Mouse (Mus musculus) kidney, postnatal 0 days (tissue): ENCODE results near the gene Ccdc34. TPM values are rescaled to one million over a fixed set of nuclear protein-coding genes. Genes with fewer than 3 reads are reported as not detected.

Experiments
- ATAC-seq: fragments of 200-750 bp; cut with Nextera tagmentation; replicated peaks from 2 replicates; pipeline ENCODE4 v1.8.0; 2017; ENCODE audit warnings: low read depth, moderate number of reproducible peaks, moderate TSS enrichment, moderate library complexity; ENCODE audit not compliant: low FRiP score
- DNase-seq: peaks from one replicate; pipeline ENCODE4 v3.0.0-alpha.2; 2016; ENCODE audit warnings: low spot score
- H3K27ac ChIP-seq: fragments of 300-500 bp; sonication (generic); 2 replicates; pipeline ENCODE4 v1.5.1; 2014; ENCODE audit warnings: mild to moderate bottlenecking
- H3K27me3 ChIP-seq: fragments of 300-500 bp; sonication (generic); 2 replicates; pipeline ENCODE4 v1.6.1; 2014; ENCODE audit warnings: low read length, mixed read lengths; ENCODE audit not compliant: insufficient read depth
- H3K36me3 ChIP-seq: fragments of 300-500 bp; sonication (generic); 2 replicates; pipeline ENCODE4 v1.6.1; 2014; ENCODE audit warnings: low read length, mixed read lengths; ENCODE audit not compliant: insufficient read depth
- H3K4me1 ChIP-seq: fragments of 300-500 bp; sonication (generic); replicated peaks from 2 replicates; pipeline ENCODE4 v1.6.1; 2014; ENCODE audit warnings: antibody characterized with exemption, low read length, mixed read lengths; ENCODE audit not compliant: insufficient read depth
- H3K4me2 ChIP-seq: fragments of 300-500 bp; sonication (generic); 2 replicates; pipeline ENCODE4 v1.6.1; 2014; ENCODE audit warnings: mild to moderate bottlenecking, low read length, moderate library complexity, mixed read lengths
- H3K4me3 ChIP-seq: fragments of 300-500 bp; sonication (generic); replicated peaks from 2 replicates; pipeline ENCODE4 v1.5.1; 2014; ENCODE audit warnings: low read depth, low read length
- H3K9ac ChIP-seq: fragments of 300-500 bp; sonication (generic); 2 replicates; pipeline ENCODE4 v1.6.1; 2014; ENCODE audit warnings: low read depth, low read length
- H3K9me3 ChIP-seq: fragments of 300-500 bp; sonication (generic); replicated peaks from 2 replicates; pipeline ENCODE4 v1.6.1; 2016; ENCODE audit warnings: low read length, inconsistent platforms, mixed read lengths
- CTCF ChIP-seq: IDR thresholded peaks from 2 replicates; pipeline ENCODE4 v1.5.1; 2016; ENCODE audit warnings: antibody characterized with exemption, low read depth, mild to moderate bottlenecking, moderate library complexity
- WGBS: fragments of 180-500 bp; shearing (Covaris S2); extraction: QIAGEN DNeasy Blood & Tissue Kit; methylation state at CpG from one replicate; pipeline ENCODE4 v1.1.7; 2014; 5-methylcytosine and 5-hydroxymethylcytosine counted together
- polyA plus RNA-seq: library from polyadenylated mRNA; unstranded; fragments of >200 nt; fragmentation: Nextera tagmentation; extraction: Ambion mirVana; gene quantifications from 2 replicates; pipeline ENCODE4 v1.2.1, GENCODE M21; 2015

Gene Ccdc34
- polyA plus RNA-seq, 1 experiment from 2014 or later, result 42.7 TPM

DNA sequence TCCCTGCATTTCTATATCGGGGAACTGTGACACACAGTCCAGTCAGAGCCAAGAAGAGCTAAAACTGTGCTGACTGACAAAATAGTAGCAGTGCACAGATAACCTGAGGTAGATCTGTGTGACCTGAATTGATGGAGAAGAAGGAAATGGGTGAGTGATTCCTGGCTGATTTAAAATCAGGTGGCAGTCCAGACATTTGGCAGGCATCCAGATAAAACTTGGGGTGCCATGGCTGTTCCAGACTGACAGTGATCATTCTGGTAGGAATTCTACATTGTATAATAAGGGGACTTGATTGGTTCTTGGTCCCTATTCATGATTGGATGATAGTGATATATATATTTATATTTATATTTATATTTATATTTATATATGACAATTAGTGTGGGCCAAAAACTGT, 166.5 kb downstream of the Ccdc34 start:
- ATAC-seq, result no peak
- Histone ChIP-seq H3K4me2 (no peak overlapping the region), H3K4me3 (no peak overlapping the region), H3K36me3 (no peaks in the 10 kb centered on the region), H3K9me3 (no peaks in the 10 kb centered on the region), H3K27ac (no peak overlapping the region), H3K4me1 (peaks cover 35% of the 10 kb centered on the region), H3K9ac (no peak overlapping the region), H3K27me3 (no peaks in the 10 kb centered on the region)
- no peak for TF ChIP-seq CTCF
- 93% methylated on average over 1 of the region's 1 CpGs for WGBS
- no peak for DNase-seq

GRCm38 (mm10) chr2:110186427-110186980, 168.9 kb downstream of the Ccdc34 start:
- Histone ChIP-seq H3K4me3 (no peak overlapping the region), H3K9ac (no peak overlapping the region), H3K27ac (peak overlapping the region; percentile 42; the same call in 1 of the 2 replicates), H3K36me3 (no peaks in the 10 kb centered on the region), H3K27me3 (no peaks in the 10 kb centered on the region), H3K9me3 (no peaks in the 10 kb centered on the region), H3K4me2 (no peak overlapping the region), H3K4me1 (peaks cover 31% of the 10 kb centered on the region)
- peak; percentile 71 for DNase-seq
- peak; percentile 74; the same call in 1 of the 2 replicates for ATAC-seq
- TF ChIP-seq CTCF, result no peak
- WGBS, result 28% methylated on average over 6 of the region's 6 CpGs

GRCm38 (mm10) chr2:110188696-110189397, 171.2 kb downstream of the Ccdc34 start:
- ATAC-seq (no peak), DNase-seq (peak; percentile 39)
- H3K36me3 ChIP-seq, result no peaks in the 10 kb centered on the region
- peaks cover 20% of the 10 kb centered on the region for H3K4me1 ChIP-seq
- peak overlapping the region; percentile 71; the same call in 1 of the 2 replicates for H3K27ac ChIP-seq
- 52% methylated on average over 4 of the region's 4 CpGs for WGBS
- no peak overlapping the region for H3K4me2 ChIP-seq
- no peaks in the 10 kb centered on the region for H3K27me3 ChIP-seq
- H3K9me3 ChIP-seq, result no peaks in the 10 kb centered on the region
- H3K9ac ChIP-seq, result no peak overlapping the region
- no peak overlapping the region for H3K4me3 ChIP-seq
- TF ChIP-seq CTCF, result peak; percentile 35; the same call in 1 of the 2 replicates

DNA sequence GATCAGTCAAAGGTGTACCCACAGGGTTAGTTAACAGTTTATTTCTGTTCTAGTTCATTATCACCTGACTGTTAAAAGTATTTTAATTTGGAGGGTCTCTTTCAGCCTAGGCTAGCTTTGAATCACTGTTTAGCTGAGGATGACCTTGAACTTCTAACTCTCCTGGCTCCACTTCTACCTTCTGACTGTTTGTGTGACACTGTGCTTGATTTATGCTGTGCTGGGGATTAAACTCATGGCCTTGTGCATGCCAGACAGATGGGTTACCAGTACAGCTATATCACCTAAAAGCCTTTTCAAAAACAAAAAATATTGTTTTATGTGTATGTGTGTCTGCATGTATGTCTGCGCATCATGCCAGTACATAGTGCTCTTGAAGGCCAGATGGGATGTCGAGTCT, 172.8 kb downstream of the Ccdc34 start:
- H3K9ac ChIP-seq, result no peak overlapping the region
- no peaks in the 10 kb centered on the region for H3K27me3 ChIP-seq
- no peak overlapping the region for H3K4me2 ChIP-seq
- no peaks in the 10 kb centered on the region for H3K9me3 ChIP-seq
- ATAC-seq (no peak), DNase-seq (no peak)
- peak overlapping the region; percentile 88; the same call in 1 of the 2 replicates for H3K27ac ChIP-seq
- H3K36me3 ChIP-seq, result no peaks in the 10 kb centered on the region
- WGBS, result 87% methylated on average over 2 of the region's 2 CpGs
- peaks cover 20% of the 10 kb centered on the region for H3K4me1 ChIP-seq
- no peak for TF ChIP-seq CTCF
- no peak overlapping the region for H3K4me3 ChIP-seq

GRCm38 (mm10) chr2:110191186-110191690, 173.6 kb downstream of the Ccdc34 start:
- Histone ChIP-seq H3K9ac (no peak overlapping the region), H3K27ac (peak overlapping the region; percentile 88), H3K36me3 (no peaks in the 10 kb centered on the region), H3K4me2 (no peak overlapping the region), H3K27me3 (no peaks in the 10 kb centered on the region), H3K9me3 (no peaks in the 10 kb centered on the region), H3K4me1 (peaks cover 20% of the 10 kb centered on the region), H3K4me3 (no peak overlapping the region)
- WGBS, result 21% methylated on average over 4 of the region's 4 CpGs
- ATAC-seq (peak; percentile 34; the same call in 1 of the 2 replicates), DNase-seq (peak; percentile 85)
- no peak for TF ChIP-seq CTCF

DNA sequence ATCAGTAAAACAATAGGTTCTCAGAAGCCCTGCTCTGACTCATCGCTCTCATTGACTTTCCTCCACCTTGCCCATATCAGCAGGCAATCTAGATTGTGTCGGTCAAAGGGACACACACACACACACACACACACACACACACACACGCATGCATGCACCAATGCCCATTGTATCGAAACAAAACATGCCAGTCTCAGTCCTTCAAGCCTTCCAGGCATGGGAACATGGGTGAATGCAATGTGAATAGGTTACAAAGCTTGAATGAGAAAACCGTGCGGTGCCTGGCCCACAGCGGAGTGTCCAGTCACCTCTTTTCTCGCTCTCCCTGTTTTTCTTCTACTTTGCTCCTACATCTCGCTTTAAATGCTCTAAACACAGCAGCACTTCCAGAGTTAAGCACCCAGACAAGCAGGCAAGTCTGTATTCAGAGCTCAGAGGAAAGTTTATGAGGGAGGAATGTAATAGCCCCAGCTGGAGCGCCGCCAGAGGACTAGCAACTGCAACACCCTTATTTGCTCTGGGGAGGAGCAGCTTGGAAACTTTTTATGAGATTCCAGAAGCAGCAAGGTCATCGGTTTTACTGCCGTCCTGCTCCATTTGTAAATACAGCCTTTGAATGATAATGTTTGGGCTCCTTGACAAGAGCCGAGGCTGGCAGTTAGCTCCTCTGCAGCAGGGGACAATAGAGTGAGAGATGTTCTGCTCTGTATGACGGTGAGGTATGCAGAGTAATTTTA, 174.5 kb downstream of the Ccdc34 start:
- Histone ChIP-seq H3K36me3 (no peaks in the 10 kb centered on the region), H3K9ac (no peak overlapping the region), H3K4me3 (no peak overlapping the region), H3K27me3 (no peaks in the 10 kb centered on the region), H3K9me3 (no peaks in the 10 kb centered on the region), H3K4me2 (peak overlapping the region; percentile 25), H3K4me1 (peaks cover 15% of the 10 kb centered on the region), H3K27ac (peak overlapping the region; percentile 88)
- peak; percentile 99 for DNase-seq
- peak; percentile 79 for ATAC-seq
- peak; percentile 37; the same call in 1 of the 2 replicates for TF ChIP-seq CTCF
- 6% methylated on average over 15 of the region's 15 CpGs for WGBS
